Mouse (Mus musculus) neutrophil, adult 59 days (primary cell): Measurements from ENCODE around the gene Syn3. TPM values are rescaled to one million over a fixed set of nuclear protein-coding genes. Genes with fewer than 3 reads are reported as not detected.

Experiments
- total RNA-seq, 2 experiments: library from RNA; stranded (reverse); gene quantifications; 1 replicate in 1 of 2; 2 replicates in 1 of 2; pipeline ENCODE4 v1.2.4; 2023

The Syn3 gene
- total RNA-seq = not detected

GRCm38 (mm10) chr10:86498673-86499391, at the start of gene Syn3:
Syn3 (minus strand) TSS chr10:86498896.

GRCm38 (mm10) chr10:86300293-86301116, 198.2 kb downstream of the Syn3 start, which contains the start of gene Timp3:
Timp3 (plus strand) TSS chr10:86300372.

GRCm38 (mm10) chr10:86021749-86022473, 476.8 kb downstream of the Syn3 start, which contains the start of gene Fbxo7:
Fbxo7 (plus strand) TSS chr10:86021972.

GRCm38 (mm10) chr10:86011781-86012180, 486.9 kb downstream of the Syn3 start, which contains the start of gene Bpifc:
Bpifc (minus strand) TSS chr10:86011895.

Other genes with a start within 250 kb of the Syn3 start
- 1 to 10 TPM in 1 of 2 experiments, under 1 TPM in 1; 0.93 to 1.5 TPM for gene Timp3, start 198.5 kb downstream of the Syn3 start, total RNA-seq
- gene Hsp90b1, start 206.6 kb upstream of the Syn3 start, total RNA-seq = 100 to 1,000 TPM; 204 to 219 TPM
- gene Ttc41, start 206.9 kb upstream of the Syn3 start, total RNA-seq = 1 to 10 TPM in 1 of 2 experiments, under 1 TPM in 1; 0.75 to 1.5 TPM